ENCODE assay signal across 8 mouse cellular contexts in the genomic region with DNA sequence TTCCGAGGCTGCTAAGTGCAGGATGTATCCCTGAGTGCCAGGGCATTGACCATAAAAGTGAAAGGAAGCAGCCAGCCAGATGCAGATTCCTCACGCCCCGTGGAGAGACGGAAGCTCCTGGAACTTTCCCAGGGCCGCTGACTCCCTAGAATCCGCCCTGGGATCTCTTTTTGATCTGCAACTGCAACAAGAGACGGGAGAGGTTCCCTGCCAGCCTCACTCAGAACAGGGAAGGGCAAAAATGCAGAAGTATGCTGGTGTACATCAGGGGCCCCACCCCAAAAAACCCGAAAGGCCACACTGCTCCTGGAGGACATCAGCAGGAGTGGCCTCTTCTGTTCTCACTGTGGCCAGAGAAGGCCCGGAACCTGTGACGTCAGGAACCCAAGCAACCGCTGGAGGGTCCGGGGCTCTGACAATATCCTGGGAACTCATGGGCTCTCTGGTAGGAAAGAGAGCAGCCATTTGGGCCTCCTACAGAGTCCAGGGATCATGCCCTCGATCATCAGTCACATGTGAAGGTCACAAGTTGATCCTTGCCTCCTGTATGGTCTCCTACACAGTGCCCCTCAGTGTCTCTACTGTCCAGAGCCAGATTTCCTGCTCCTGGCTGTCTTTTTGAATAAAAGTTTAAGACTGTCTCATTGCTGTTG. TPM values are rescaled to one million over a fixed set of nuclear protein-coding genes. Genes with fewer than 3 reads are reported as not detected.
DNase-seq lines count a peak whose midpoint lies in the region; ATAC-seq lines count a peak whose summit lies in the region.

No protein-coding gene starts in this region.

- peak; percentile 36 for DNase-seq in neural tube, embryonic 11.5 days (ENCODE audit: low spot score)
- no peak for DNase-seq in neural tube, embryonic 10.5 days (ENCODE audit: extremely low spot score, low spot score)
- peak; percentile 46 for DNase-seq in heart, adult 8-10 months (ENCODE audit: low spot score)
- DNase-seq in kidney, adult 9 months, result peak; percentile 69
- peak; percentile 49 to 57 for DNase-seq in lung, postnatal 4 days
- no peak for DNase-seq in thymus, postnatal 10 days (ENCODE audit: low spot score in 2 of 2)
- DNase-seq in retina, postnatal 1 day, result no peak

- H3K4me1 ChIP-seq in neural tube, embryonic 11.5 days (ENCODE audit: control insufficient read depth, insufficient read depth, low read length), result peaks cover 7% of the 10 kb centered on the region; the same call in 1 of the 2 replicates

- H3K27ac ChIP-seq in neural tube, embryonic 11.5 days (ENCODE audit: low read depth, low read length), result peak overlapping the region; percentile 14; the same call in 1 of the 2 replicates

- H3K9me3 ChIP-seq in neural tube, embryonic 11.5 days (ENCODE audit: control insufficient read depth, low read length), result no peaks in the 10 kb centered on the region

- H3K36me3 ChIP-seq in neural tube, embryonic 11.5 days (ENCODE audit: control insufficient read depth, insufficient read depth, low read length), result no peaks in the 10 kb centered on the region

- ATAC-seq in neural tube, embryonic 11.5 days (ENCODE audit: insufficient read depth, low FRiP score, low TSS enrichment), result no peak
- ATAC-seq in activated CD4-positive, CD25-positive, alpha-beta regulatory T cell, adult 4 months, result no peak

- no peak overlapping the region for H3K4me2 ChIP-seq in neural tube, embryonic 11.5 days (ENCODE audit: low read depth)

- no peak overlapping the region for H3K4me3 ChIP-seq in neural tube, embryonic 11.5 days (ENCODE audit: low read depth, low read length)

- no peak overlapping the region for H3K9ac ChIP-seq in neural tube, embryonic 11.5 days (ENCODE audit: low read length)

- 57% methylated on average over 13 of the region's 13 CpGs for WGBS in neural tube, embryonic 11.5 days

- H3K27me3 ChIP-seq in neural tube, embryonic 11.5 days (ENCODE audit: control insufficient read depth, insufficient read depth, low read length), result peaks cover 20% of the 10 kb centered on the region

RNA-seq across cellular contexts. Expression of a gene that starts 2.3 kb away (rescaled TPM):
- polyA plus RNA-seq in neural tube, embryonic 11.5 days (2014; fragmentation: Nextera tagmentation; extraction: Ambion mirVana), result 5.1 and 8.0 TPM in 2 replicates
- 1 to 10 TPM; 4.4 to 5.4 (median 4.7) TPM for total RNA-seq in heart, adult 8-10 months (2022)
- polyA plus RNA-seq in activated CD4-positive, CD25-positive, alpha-beta regulatory T cell, adult 4 months (2017; shearing (Covaris generic)), result 1 to 10 TPM in 1 of 2 experiments, under 1 TPM in 1; 0.24 to 1.5 TPM

Comparison
In these comparisons a context has a peak if more than half of its experiments do, and no peak if none do; other contexts are left out.
1. DNase-seq: peak in neural tube, embryonic 11.5 days (single experiment), heart, adult 8-10 months (single experiment), kidney, adult 9 months (single experiment) and lung, postnatal 4 days (2 of 2); none in neural tube, embryonic 10.5 days (single experiment), thymus, postnatal 10 days (0 of 2) and retina, postnatal 1 day (single experiment).